Mouse (Mus musculus) spleen, postnatal 14 days (tissue): ENCODE data around the gene Rgsl1.
"Not testable (repeated sequence)": the region's sequence is repeated elsewhere in the genome, so short reads cannot be mapped to it uniquely, and the experiment has no call there.

Source experiments
- DNase-seq, 2 experiments: peaks; one replicate each; pipeline ENCODE4 v3.0.0; 2021 to 2022; ENCODE audit warnings: low spot score in 2 of 2

Rgsl1 gene

GRCm38 (mm10) chr1:153844042-153844441, at the start of gene Rgsl1:
Rgsl1 (minus strand) TSS chr1:153844142.
- DNase-seq, result no peak

DNA sequence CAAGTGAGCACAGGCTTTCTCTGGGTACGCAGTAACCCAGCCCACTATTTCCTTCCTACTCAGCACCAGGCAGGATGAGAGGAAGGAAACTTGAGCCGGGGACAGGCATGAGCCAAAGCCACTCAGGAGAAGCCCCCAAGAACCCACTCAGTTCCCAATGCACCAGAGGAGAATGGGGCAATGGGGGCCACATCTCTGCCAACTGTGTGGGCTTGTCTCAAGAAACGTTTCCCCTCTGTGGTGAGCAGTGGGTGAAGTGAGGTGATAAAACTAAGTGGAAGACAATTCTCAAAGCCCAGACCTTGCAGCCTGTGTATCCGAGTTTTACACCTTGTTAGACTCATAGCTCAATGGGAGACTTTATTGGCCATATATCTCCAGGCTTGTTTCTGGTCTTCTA, 47.5 kb upstream of the Rgsl1 start, which contains the start of gene Teddm1a:
TSS of gene Teddm1a (plus strand) at position 301 of the 400 bp plus-strand sequence.
- no peak for DNase-seq

GRCm38 (mm10) chr1:153890121-153890520, 46.2 kb upstream of the Rgsl1 start:
- DNase-seq, result no peak

DNA sequence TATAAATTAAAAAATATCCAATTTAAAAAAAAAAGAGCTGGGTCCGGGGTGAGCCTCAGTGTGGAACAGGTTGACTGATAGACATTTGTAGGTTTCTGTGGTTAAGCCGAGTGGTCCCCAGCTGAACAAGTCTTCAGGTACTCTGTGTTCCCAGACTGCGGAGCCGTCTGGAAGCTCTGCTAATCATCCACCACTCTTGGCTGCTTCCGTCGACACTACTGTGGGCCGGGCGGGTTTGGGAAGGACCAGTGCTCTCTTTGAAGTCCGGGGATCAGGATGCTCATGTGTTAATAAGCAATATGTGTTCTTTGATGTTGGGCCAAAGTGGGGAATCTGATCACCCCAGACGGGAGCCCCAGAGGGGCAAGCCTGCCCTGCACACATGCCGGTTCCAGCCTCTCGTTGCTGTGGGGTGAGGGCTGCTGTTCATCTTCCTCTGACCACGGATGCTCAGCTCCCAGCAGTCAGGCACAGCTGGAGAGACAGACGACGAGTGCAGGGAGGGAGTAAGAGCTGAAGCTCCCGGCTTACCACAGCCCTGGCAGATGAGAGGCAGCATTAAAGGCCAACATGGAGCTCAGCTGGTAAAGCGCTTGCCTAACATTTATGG, 42.2 kb upstream of the Rgsl1 start:
- DNase-seq, result no peak

DNA sequence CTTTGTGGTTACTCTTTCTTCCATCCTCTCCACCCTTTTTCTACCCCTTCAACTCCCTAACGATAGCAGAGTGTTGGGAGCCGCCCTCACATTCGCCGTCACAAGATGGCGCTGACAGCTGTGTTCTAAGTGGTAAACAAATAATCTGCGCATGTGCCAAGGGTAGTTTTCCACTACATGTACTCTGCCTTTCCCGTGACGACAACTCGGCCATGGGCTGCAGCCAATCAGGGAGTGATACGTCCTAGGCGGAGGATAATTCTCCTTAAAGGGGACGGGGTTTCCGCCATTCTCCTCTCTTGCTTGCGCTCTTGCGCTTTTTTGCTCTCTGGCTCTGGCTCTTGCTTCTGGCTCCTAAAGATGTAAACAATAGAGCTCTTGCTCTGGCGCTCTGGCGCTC, 36.4 kb upstream of the Rgsl1 start:
- peak in 1 of 2 experiments; percentile 15 for DNase-seq

DNA sequence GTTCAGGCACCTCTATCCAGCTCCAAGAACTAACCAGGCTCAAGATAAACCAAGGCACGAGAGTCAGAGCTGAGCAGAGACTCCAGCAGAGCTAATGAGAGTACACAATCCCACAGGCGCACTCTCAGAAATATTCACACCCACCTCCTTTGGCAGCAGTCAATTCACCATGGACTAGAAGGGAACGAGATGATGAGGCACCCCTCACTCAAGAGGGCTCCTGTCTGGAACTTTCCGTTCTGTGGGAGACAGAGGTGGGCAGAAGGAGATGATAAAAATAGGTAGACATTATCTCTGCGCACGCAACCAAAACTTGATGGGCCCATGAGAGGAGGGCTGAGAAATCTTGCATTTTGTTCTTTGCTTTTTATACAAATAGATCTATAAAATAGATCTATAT, 30.1 kb upstream of the Rgsl1 start, which contains the start of gene Teddm1b:
TSS of gene Teddm1b (plus strand) at position 301 of the 400 bp plus-strand sequence.
- no peak for DNase-seq

GRCm38 (mm10) chr1:153855946-153856345, 12.0 kb upstream of the Rgsl1 start:
- no peak for DNase-seq

- DNase-seq, result not testable (repeated sequence)
Observed at GRCm38 (mm10) chr1:153852696-153853095, 8.8 kb upstream of the Rgsl1 start.

GRCm38 (mm10) chr1:153846867-153847266, 2.9 kb upstream of the Rgsl1 start:
- DNase-seq, result no peak

GRCm38 (mm10) chr1:153846420-153846819, 2.5 kb upstream of the Rgsl1 start:
- DNase-seq, result no peak

DNA sequence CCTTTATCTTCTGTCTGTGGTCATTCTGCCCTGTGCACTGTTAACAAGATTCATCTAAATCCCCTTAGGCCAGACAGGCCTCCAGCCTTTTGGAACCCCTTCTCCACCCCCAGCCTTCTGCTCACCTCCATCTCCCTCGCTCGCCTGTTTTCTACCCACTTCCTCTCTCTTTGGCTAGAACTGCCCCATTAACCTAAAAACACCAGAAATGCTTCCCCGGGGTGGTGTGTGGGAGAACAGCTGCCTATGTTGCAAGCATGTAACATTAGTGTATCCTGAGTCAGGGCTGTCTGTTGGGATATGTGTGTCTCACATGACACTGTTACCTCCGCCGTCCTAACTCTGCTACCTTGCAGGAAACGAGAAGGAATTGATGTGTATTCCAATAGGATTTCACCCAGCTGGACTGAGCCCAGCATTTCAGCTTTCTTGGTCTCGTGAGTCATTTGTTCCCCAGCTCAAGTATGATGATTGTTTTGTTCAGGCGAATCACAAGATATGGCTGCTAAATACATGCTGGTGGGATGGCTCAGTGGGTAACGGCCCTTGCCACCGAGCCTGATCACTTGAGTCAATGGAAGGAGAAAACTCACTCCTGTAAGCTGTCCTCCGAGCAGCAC, 1.7 kb downstream of the Rgsl1 start:
- no peak for DNase-seq

GRCm38 (mm10) chr1:153836036-153836435, 7.9 kb downstream of the Rgsl1 start:
- no peak for DNase-seq

DNA sequence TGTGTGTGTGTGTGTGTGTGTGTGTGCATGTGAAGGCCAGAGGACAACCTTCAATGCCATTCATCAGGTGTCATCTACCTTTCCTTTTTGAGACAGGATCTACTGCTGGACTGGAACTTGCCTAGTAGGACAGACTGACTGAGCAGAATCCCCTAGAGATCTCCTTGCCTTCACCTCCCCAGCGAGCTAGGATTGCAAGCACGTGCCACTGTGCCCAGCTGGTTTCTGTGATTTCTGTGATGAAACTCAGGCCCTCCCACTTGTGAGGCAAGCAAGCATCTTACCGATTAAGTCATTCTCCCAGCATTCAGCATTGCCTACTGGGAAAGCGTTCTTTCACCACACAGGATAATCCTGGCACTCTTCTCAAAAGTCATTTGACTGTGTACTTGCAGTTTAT, 13.2 kb downstream of the Rgsl1 start:
- no peak for DNase-seq

DNA sequence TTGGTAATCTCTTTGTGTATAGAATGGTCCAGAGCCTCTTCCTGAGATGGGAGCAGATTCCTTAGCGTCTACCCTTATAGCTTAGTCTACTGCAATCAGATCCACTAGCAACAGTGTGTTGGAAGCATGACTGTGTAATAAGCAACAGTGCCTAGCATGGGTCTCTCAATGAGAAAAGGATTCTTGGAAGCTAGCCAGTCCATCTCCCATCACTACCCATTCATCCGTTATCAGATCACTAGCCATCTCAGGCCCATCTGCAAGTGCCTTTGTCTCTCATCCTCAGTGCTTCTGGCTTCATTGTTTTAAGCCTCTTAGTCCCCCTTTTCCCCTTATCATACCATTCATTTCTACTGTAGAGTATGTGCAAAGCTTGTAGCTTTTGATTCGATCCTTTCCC, 23.7 kb downstream of the Rgsl1 start:
- no peak for DNase-seq

- no peak for DNase-seq
Observed at GRCm38 (mm10) chr1:153814278-153814677, 29.7 kb downstream of the Rgsl1 start.

GRCm38 (mm10) chr1:153807390-153807993, 36.5 kb downstream of the Rgsl1 start:
- peak; percentile 10 to 49 for DNase-seq

DNA sequence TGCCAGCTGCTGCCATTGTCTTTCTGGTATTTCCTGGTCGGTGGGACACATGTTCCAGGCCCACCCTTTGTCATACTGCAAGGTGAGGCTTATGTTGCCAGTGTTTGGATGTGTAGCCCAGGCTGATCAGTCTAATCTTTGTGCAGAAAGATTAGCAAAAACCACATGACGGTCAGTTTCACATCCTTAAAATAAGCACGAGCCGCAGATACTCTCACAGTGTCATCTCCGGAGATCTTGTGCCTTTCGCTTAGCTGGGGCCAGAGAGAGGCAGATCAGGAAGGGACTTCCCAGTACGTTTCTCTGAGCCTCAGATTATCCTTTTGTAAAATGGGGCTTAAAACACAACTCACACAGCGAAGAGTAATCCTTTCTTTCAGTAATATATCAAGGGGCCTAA, 40.4 kb downstream of the Rgsl1 start:
- DNase-seq, result no peak

GRCm38 (mm10) chr1:153802691-153803090, 41.3 kb downstream of the Rgsl1 start:
- DNase-seq, result no peak

GRCm38 (mm10) chr1:153794241-153794640, 49.7 kb downstream of the Rgsl1 start:
- no peak for DNase-seq

- DNase-seq, result no peak
Observed at GRCm38 (mm10) chr1:153790708-153791107, 53.2 kb downstream of the Rgsl1 start.

GRCm38 (mm10) chr1:153785608-153786007, 58.3 kb downstream of the Rgsl1 start:
- no peak for DNase-seq

GRCm38 (mm10) chr1:153783339-153783738, 60.6 kb downstream of the Rgsl1 start:
- no peak for DNase-seq

DNA sequence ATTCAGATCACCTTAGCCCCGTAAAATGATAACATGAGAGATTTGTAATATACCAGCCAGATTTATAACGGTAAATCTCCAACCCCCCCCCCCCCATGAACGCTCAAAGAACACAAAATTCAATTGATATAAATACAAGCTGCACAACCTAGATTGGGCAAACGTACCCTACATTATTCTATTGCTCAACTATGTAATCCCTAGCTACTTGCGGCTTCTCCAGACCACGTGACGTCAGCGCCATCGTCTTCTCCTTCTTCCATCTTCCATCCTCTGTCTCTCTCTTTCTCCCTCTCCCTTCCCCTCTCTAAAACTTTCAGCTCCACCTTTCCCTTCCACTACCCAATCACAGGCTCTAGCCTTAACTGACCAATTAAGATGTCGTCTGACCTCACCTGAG, 65.7 kb downstream of the Rgsl1 start:
- no peak for DNase-seq
